27 mouse cellular contexts compared by ENCODE assay signal in the genomic region with DNA sequence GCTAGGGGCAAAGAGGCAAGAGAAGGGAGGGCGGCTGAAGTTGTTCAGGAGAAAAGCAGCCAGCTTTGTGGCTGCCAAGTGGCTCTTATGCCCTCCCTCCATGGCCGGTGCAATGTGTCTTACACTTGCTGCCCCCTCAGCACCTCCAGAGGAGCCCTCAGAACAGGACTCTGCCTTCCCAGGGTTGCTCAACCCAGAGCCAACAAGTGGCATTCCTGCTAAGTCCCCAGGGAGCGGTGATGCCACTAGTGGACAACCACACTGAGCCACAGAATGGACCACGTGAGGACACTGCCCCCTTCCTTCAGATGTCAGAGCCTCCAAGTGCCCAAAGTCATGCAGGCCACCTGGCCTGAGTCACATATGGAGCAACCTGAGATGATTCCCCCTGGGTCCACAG.
DNase-seq lines count a peak whose midpoint lies in the region; ATAC-seq and TF ChIP-seq lines count a peak whose summit lies in the region.
"Had no signal": no experiment of that assay in that cellular context is flagged by ENCODE, and none has a peak within 500 bp of the region (broad histone marks: within the 10 kb centered on the region; RNA-seq: fewer than 3 reads in every experiment).

No protein-coding gene starts in this region.

- H3K4me3 ChIP-seq in embryonic facial prominence, embryonic 15.5 days (replicated peaks), result no peak overlapping the region
- no peak overlapping the region for H3K4me3 ChIP-seq in embryonic facial prominence, embryonic 10.5 days
- no peak overlapping the region for H3K4me3 ChIP-seq in lung, embryonic 16.5 days (ENCODE audit: low read length)
- H3K4me3 ChIP-seq in intestine, postnatal 0 days (ENCODE audit: low read depth, low read length), result no peak overlapping the region
- no peak overlapping the region for H3K4me3 ChIP-seq in gastrocnemius, adult 2 months
- H3K4me3 ChIP-seq: embryonic facial prominence, embryonic 13.5 days; forebrain, embryonic 13.5 days; heart, embryonic 15.5 days; hindbrain, embryonic 15.5 days; layer of hippocampus, adult 2 months; liver, embryonic 12.5 days; megakaryocyte, embryonic 14.5 days had no signal

- no peaks in the 10 kb centered on the region for H3K9me3 ChIP-seq in embryonic facial prominence, embryonic 15.5 days (replicated peaks)
- H3K9me3 ChIP-seq in embryonic facial prominence, embryonic 10.5 days, result no peaks in the 10 kb centered on the region
- no peaks in the 10 kb centered on the region for H3K9me3 ChIP-seq in lung, embryonic 16.5 days (ENCODE audit: control insufficient read depth, low read length)
- H3K9me3 ChIP-seq in intestine, postnatal 0 days (ENCODE audit: control insufficient read depth), result no peaks in the 10 kb centered on the region
- H3K9me3 ChIP-seq: embryonic facial prominence, embryonic 13.5 days; forebrain, embryonic 13.5 days; heart, embryonic 15.5 days; hindbrain, embryonic 15.5 days; liver, embryonic 12.5 days; megakaryocyte, embryonic 14.5 days had no signal

- H3K27ac ChIP-seq in embryonic facial prominence, embryonic 15.5 days (replicated peaks), result no peak overlapping the region
- no peak overlapping the region for H3K27ac ChIP-seq in embryonic facial prominence, embryonic 10.5 days (replicated peaks)
- no peak overlapping the region for H3K27ac ChIP-seq in lung, embryonic 16.5 days (ENCODE audit: low read length)
- no peak overlapping the region for H3K27ac ChIP-seq in intestine, postnatal 0 days (ENCODE audit: low read depth, low read length)
- H3K27ac ChIP-seq in gastrocnemius, adult 2 months, result no peak overlapping the region
- H3K27ac ChIP-seq: embryonic facial prominence, embryonic 13.5 days; forebrain, embryonic 13.5 days; heart, embryonic 15.5 days; hindbrain, embryonic 15.5 days; layer of hippocampus, adult 2 months; liver, embryonic 12.5 days had no signal

- TF ChIP-seq CTCF in intestine, postnatal 0 days (IDR thresholded peaks at IDR 0.05; ENCODE audit: low read depth), result no peak
- TF ChIP-seq CTCF in gastrocnemius, adult 2 months (IDR thresholded peaks at IDR 0.05), result no peak

- no peaks in the 10 kb centered on the region for H3K27me3 ChIP-seq in embryonic facial prominence, embryonic 15.5 days
- H3K27me3 ChIP-seq in embryonic facial prominence, embryonic 10.5 days (replicated peaks; ENCODE audit: low read depth, poor library complexity, severe bottlenecking), result no peaks in the 10 kb centered on the region
- H3K27me3 ChIP-seq in lung, embryonic 16.5 days (ENCODE audit: control insufficient read depth, insufficient read depth, low read depth, low read length), result no peaks in the 10 kb centered on the region
- H3K27me3 ChIP-seq in intestine, postnatal 0 days (replicated peaks; ENCODE audit: control insufficient read depth, insufficient read depth, low read length), result no peaks in the 10 kb centered on the region
- H3K27me3 ChIP-seq: embryonic facial prominence, embryonic 13.5 days; forebrain, embryonic 13.5 days; heart, embryonic 15.5 days; hindbrain, embryonic 15.5 days; liver, embryonic 12.5 days had no signal

- ATAC-seq in embryonic facial prominence, embryonic 15.5 days (ENCODE audit: insufficient number of reproducible peaks, low FRiP score, low TSS enrichment, low read depth), result 0 out of 2 replicates have a peak, but pooled peaks have one; percentile 5
- ATAC-seq in lung, embryonic 16.5 days (ENCODE audit: low read depth), result 0 out of 2 replicates have a peak, but pooled peaks have one; percentile 37
- no peak for ATAC-seq in intestine, postnatal 0 days
- ATAC-seq: CD4-positive, CD25-positive, alpha-beta regulatory T cell, adult 4 months; forebrain, embryonic 13.5 days; liver, embryonic 12.5 days; midbrain, embryonic 16.5 days; Patski had no signal

- WGBS in embryonic facial prominence, embryonic 15.5 days, result 78% methylated on average over 4 of the region's 4 CpGs
- WGBS in embryonic facial prominence, embryonic 10.5 days, result 84% methylated on average over 4 of the region's 4 CpGs
- WGBS in lung, embryonic 16.5 days, result 73% methylated on average over 4 of the region's 4 CpGs
- WGBS in intestine, postnatal 0 days, result 76% methylated on average over 4 of the region's 4 CpGs

- DNase-seq in embryonic facial prominence, embryonic 10.5 days (ENCODE audit: low spot score), result no peak
- peak; percentile 62 for DNase-seq in 3134 (ENCODE audit: extremely low read depth, insufficient read length, low spot score)
- peak; percentile 36 to 67 for DNase-seq in lung, postnatal 4 days
- DNase-seq in gastrocnemius, adult 2 months, result no peak
- DNase-seq in urinary bladder, postnatal 10 days (ENCODE audit: low spot score), result no peak
- DNase-seq: adrenal gland, adult 8-10 months; cerebellum, adult 11-12 months; cerebellum, postnatal 14 days; heart, postnatal 36 days; kidney, postnatal 25 days; lung, embryonic 14.5 days; right cerebral cortex, postnatal 14 days; spleen, adult 18-20 months; thymus, postnatal 4 days had no signal

- intact Hi-C loops in gastrocnemius, adult 2 months (cut with DNase I), result no loop called here

- no peak overlapping the region for H3K9ac ChIP-seq in embryonic facial prominence, embryonic 15.5 days
- no peak overlapping the region for H3K9ac ChIP-seq in lung, embryonic 16.5 days (ENCODE audit: low read length)
- no peak overlapping the region for H3K9ac ChIP-seq in intestine, postnatal 0 days (ENCODE audit: low read depth, low read length)
- H3K9ac ChIP-seq: embryonic facial prominence, embryonic 13.5 days; forebrain, embryonic 13.5 days; heart, embryonic 15.5 days; hindbrain, embryonic 15.5 days; liver, embryonic 12.5 days; lung, embryonic 14.5 days had no signal

- H3K4me1 ChIP-seq in embryonic facial prominence, embryonic 15.5 days, result 0 out of 2 replicates have a peak, but pooled peaks cover 2% of the 10 kb centered on the region
- peaks cover 3% of the 10 kb centered on the region; the same call in 1 of the 2 replicates for H3K4me1 ChIP-seq in embryonic facial prominence, embryonic 10.5 days
- H3K4me1 ChIP-seq in lung, embryonic 16.5 days (replicated peaks; ENCODE audit: control insufficient read depth, insufficient read depth, low read length), result no peaks in the 10 kb centered on the region
- H3K4me1 ChIP-seq in intestine, postnatal 0 days (replicated peaks; ENCODE audit: control insufficient read depth, insufficient read depth, low read length), result no peaks in the 10 kb centered on the region
- H3K4me1 ChIP-seq: embryonic facial prominence, embryonic 13.5 days; forebrain, embryonic 13.5 days; heart, embryonic 15.5 days; hindbrain, embryonic 15.5 days; liver, embryonic 12.5 days had no signal

- H3K36me3 ChIP-seq in embryonic facial prominence, embryonic 15.5 days, result no peaks in the 10 kb centered on the region
- H3K36me3 ChIP-seq in embryonic facial prominence, embryonic 10.5 days (replicated peaks), result no peaks in the 10 kb centered on the region
- no peaks in the 10 kb centered on the region for H3K36me3 ChIP-seq in lung, embryonic 16.5 days (ENCODE audit: control insufficient read depth, insufficient read depth, low read length)
- H3K36me3 ChIP-seq in intestine, postnatal 0 days (ENCODE audit: control insufficient read depth, insufficient read depth), result no peaks in the 10 kb centered on the region
- H3K36me3 ChIP-seq: heart, embryonic 15.5 days; hindbrain, embryonic 15.5 days; liver, embryonic 12.5 days had no signal

- H3K4me2 ChIP-seq in embryonic facial prominence, embryonic 15.5 days (replicated peaks), result no peak overlapping the region
- H3K4me2 ChIP-seq in lung, embryonic 16.5 days (ENCODE audit: low read depth, low read length), result no peak overlapping the region
- no peak overlapping the region for H3K4me2 ChIP-seq in intestine, postnatal 0 days (replicated peaks; ENCODE audit: low read depth)
- H3K4me2 ChIP-seq: embryonic facial prominence, embryonic 13.5 days; forebrain, embryonic 13.5 days; heart, embryonic 15.5 days; hindbrain, embryonic 15.5 days; liver, embryonic 12.5 days; lung, embryonic 14.5 days had no signal

Comparison
In these comparisons a context has a peak if more than half of its experiments do, and no peak if none do; other contexts are left out.
1. DNase-seq: peak in 3134 (single experiment) and lung, postnatal 4 days (2 of 2); none in embryonic facial prominence, embryonic 10.5 days (single experiment), gastrocnemius, adult 2 months (single experiment) and urinary bladder, postnatal 10 days (single experiment).